Mouse (Mus musculus) ES-Bruce4 (cell line): ENCODE data around the gene Adam6a. TPM values are rescaled to one million over a fixed set of nuclear protein-coding genes. Genes with fewer than 3 reads are reported as not detected.
A peak's percentile ranks its signal among the peaks of the same experiment; 100 is the strongest.
"Not testable (repeated sequence)": the region's sequence is repeated elsewhere in the genome, so short reads cannot be mapped to it uniquely, and the experiment has no call there.

Experiments used
- H3K27ac ChIP-seq: 2 replicates; pipeline ENCODE4 v1.5.1; 2012; ENCODE audit warnings: low read length, inconsistent platforms; ENCODE audit not compliant: insufficient read depth
- H3K27me3 ChIP-seq: 2 replicates; pipeline ENCODE4 v1.6.1; 2012; ENCODE audit warnings: mild to moderate bottlenecking, low read length, inconsistent platforms; ENCODE audit not compliant: control insufficient read depth, poor library complexity, insufficient read depth, severe bottlenecking
- H3K36me3 ChIP-seq: 2 replicates; pipeline ENCODE4 v1.6.1; 2012; ENCODE audit warnings: inconsistent platforms, mild to moderate bottlenecking, low read length, moderate library complexity; ENCODE audit not compliant: control insufficient read depth, poor library complexity, insufficient read depth, severe bottlenecking
- H3K4me1 ChIP-seq: one replicate; pipeline ENCODE4 v1.8.1; 2011; ENCODE audit warnings: low read length; ENCODE audit not compliant: control insufficient read depth, insufficient read depth
- H3K4me3 ChIP-seq: 2 replicates; pipeline ENCODE4 v1.5.1; 2011; ENCODE audit warnings: low read depth, mild to moderate bottlenecking, low read length
- H3K9ac ChIP-seq: 2 replicates; pipeline ENCODE4 v1.6.1; 2012; ENCODE audit warnings: low read depth, mild to moderate bottlenecking, inconsistent platforms; ENCODE audit not compliant: poor library complexity, severe bottlenecking
- H3K9me3 ChIP-seq: replicated peaks from 2 replicates; pipeline ENCODE4 v1.6.1; 2012; ENCODE audit warnings: mild to moderate bottlenecking, low read length, inconsistent platforms; ENCODE audit not compliant: control insufficient read depth, poor library complexity, insufficient read depth, severe bottlenecking
- CTCF ChIP-seq: IDR thresholded peaks from one replicate; pipeline ENCODE4 v1.8.1; 2011; ENCODE audit warnings: low read depth, low read length
- EP300 ChIP-seq: IDR thresholded peaks from 2 replicates; pipeline ENCODE4 v1.6.1; 2011; ENCODE audit warnings: low read depth, low read length; ENCODE audit not compliant: insufficient read depth
- POLR2A ChIP-seq: IDR thresholded peaks from one replicate; pipeline ENCODE4 v1.8.1; 2011; ENCODE audit warnings: low read length; ENCODE audit not compliant: insufficient read depth
- polyA plus RNA-seq: library from polyadenylated mRNA; stranded (reverse); fragments of >200 nt; gene quantifications from 2 replicates; pipeline ENCODE4 v1.2.4, GENCODE M21; 2011; ENCODE audit warnings: low read depth; ENCODE audit not compliant: missing spikeins, insufficient read depth, insufficient read length

The Adam6a gene
- not detected in 2 replicates for polyA plus RNA-seq

DNA sequence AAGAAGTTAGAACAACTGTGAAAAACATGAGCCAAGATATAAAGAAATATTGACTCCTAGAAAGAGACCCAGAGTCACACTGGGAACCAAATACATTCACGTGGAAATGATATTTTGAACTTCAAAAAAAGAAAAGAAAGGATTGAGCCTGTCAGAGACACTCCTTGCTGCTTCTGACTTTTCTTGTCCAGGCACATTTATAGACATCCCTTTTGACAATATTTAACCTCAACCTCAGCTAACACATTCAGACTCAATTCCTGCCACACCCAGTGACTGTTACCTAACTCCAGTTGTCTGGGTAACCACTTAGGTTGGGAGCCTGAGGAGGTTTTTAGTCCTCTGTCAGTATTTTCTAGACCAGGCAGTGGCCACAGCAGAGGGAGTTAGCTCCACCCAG, at the start of gene Adam6a:
Gene Adam6a (plus strand): TSS at position 301 of the 400 bp plus-strand sequence.
- H3K9ac ChIP-seq, H3K27me3 ChIP-seq, H3K9me3 ChIP-seq, H3K36me3 ChIP-seq, H3K27ac ChIP-seq, H3K4me1 ChIP-seq, H3K4me3 ChIP-seq: not testable (repeated sequence)

DNA sequence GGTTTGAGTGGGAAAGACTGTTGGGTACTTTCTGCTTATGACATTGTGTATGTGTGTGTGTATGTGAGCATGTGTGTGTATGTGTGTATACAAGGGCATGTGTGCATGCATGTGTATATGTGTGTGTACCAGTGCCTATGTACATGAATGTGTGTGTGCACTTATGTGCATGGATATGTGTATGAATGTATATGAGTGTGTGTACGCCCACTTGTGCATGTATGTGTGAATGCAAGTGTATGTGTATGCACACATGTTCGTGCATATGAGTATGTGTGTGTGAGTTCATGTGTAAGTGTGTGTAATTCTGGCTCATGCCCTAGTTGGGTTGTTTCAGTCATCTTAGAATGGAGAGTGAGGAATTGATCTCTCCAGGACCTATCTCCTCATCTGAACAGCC, 17.8 kb upstream of the Adam6a start:
- TF ChIP-seq EP300 (no peak), CTCF (no peak), POLR2A (no peak)
- Histone ChIP-seq H3K36me3 (no peaks in the 10 kb centered on the region), H3K4me1 (no peaks in the 10 kb centered on the region), H3K4me3 (no peak overlapping the region), H3K9me3 (no peaks in the 10 kb centered on the region), H3K27me3 (no peaks in the 10 kb centered on the region), H3K27ac (no peak overlapping the region), H3K9ac (no peak overlapping the region)

DNA sequence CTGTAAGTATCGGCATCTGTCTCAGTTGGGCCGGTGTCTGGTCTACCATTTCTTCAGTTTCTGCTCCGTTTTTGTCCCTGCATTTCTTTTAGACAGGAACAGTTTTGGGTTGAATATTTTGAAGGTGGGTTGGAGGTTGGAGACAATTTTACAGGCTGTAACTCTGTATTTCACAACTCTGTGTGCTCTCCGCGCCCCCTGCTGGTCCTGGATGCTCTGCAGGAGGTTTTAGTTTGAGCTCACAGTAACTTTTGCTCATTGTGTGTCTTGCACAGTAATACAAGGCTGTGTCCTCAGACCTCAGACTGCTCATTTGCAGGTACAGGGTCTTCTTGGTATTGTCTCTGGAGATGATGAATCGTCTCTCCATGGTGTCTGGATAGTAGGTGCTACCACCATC, 34.5 kb downstream of the Adam6a start:
- no peak overlapping the region for H3K4me3 ChIP-seq
- no peaks in the 10 kb centered on the region for H3K27me3 ChIP-seq
- H3K9ac ChIP-seq, result no peak overlapping the region
- H3K27ac ChIP-seq, result no peak overlapping the region
- H3K9me3 ChIP-seq, result no peaks in the 10 kb centered on the region
- TF ChIP-seq EP300, result no peak
- no peak for TF ChIP-seq POLR2A
- TF ChIP-seq CTCF, result peak; percentile 56
- H3K4me1 ChIP-seq, result no peaks in the 10 kb centered on the region
- H3K36me3 ChIP-seq, result no peaks in the 10 kb centered on the region

DNA sequence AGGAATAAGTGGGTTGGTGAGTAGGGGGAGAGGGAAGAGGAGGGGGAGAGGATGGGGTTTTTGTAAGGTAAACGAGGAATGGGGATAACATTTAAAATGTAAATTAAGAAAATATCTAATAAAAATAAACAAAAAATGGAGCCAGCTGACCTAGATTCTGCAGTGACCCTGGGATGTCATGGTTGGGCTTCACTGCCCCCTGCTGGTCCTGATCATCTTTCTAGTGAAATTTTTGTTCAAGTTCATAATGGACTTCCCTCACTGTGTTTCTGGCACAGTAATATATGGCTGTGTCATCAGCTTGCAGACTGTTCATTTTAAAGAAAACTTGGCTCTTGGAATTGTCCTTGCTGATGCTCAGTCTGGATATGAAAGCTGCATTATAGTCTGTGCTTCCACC, 44.3 kb downstream of the Adam6a start:
- Histone ChIP-seq H3K4me3 (no peak overlapping the region), H3K27ac (no peak overlapping the region), H3K9me3 (no peaks in the 10 kb centered on the region), H3K36me3 (no peaks in the 10 kb centered on the region), H3K4me1 (no peaks in the 10 kb centered on the region), H3K27me3 (no peaks in the 10 kb centered on the region), H3K9ac (no peak overlapping the region)
- TF ChIP-seq CTCF, result no peak
- TF ChIP-seq POLR2A, result no peak
- TF ChIP-seq EP300, result no peak

Other genes starting within 250 kb of the Adam6a start
- not detected in 2 replicates for gene Adam6b, start 54.4 kb upstream of the Adam6a start, polyA plus RNA-seq